In genomic region chr8:22266809-22267208, GRCm38 (mm10) we compare ENCODE assay signal across 20 mouse cellular contexts. TPM values are rescaled to one million over a fixed set of nuclear protein-coding genes. Genes with fewer than 3 reads are reported as not detected.
"Had no signal": no experiment of that assay in that cellular context is flagged by ENCODE, and none has a peak within 500 bp of the region (broad histone marks: within the 10 kb centered on the region; RNA-seq: fewer than 3 reads in every experiment).

No protein-coding gene starts in this region.

- H3K27ac ChIP-seq: kidney, postnatal 0 days; limb, embryonic 15.5 days; liver, embryonic 14.5 days; midbrain, embryonic 13.5 days; neural tube, embryonic 12.5 days; stomach, embryonic 15.5 days had no signal

- ATAC-seq: midbrain, embryonic 13.5 days had no signal

- H3K27me3 ChIP-seq: limb, embryonic 15.5 days; midbrain, embryonic 13.5 days; neural tube, embryonic 12.5 days; stomach, embryonic 15.5 days had no signal

- H3K4me3 ChIP-seq: limb, embryonic 15.5 days; midbrain, embryonic 13.5 days; neural tube, embryonic 12.5 days; stomach, embryonic 15.5 days had no signal

- H3K4me1 ChIP-seq: midbrain, embryonic 13.5 days; neural tube, embryonic 12.5 days; stomach, embryonic 15.5 days had no signal

- H3K4me2 ChIP-seq: limb, embryonic 15.5 days; midbrain, embryonic 13.5 days; neural tube, embryonic 12.5 days; stomach, embryonic 15.5 days had no signal

- H3K9ac ChIP-seq: limb, embryonic 15.5 days; liver, embryonic 14.5 days; midbrain, embryonic 13.5 days; neural tube, embryonic 12.5 days; stomach, embryonic 15.5 days had no signal

- DNase-seq: kidney, adult 11 months; kidney, adult 9 months; kidney, postnatal 36 days; layer of hippocampus, adult 9-11 months; layer of hippocampus, postnatal 36 days; lung, postnatal 14 days; thymus, adult 2 months; thymus, postnatal 25 days had no signal

- H3K9me3 ChIP-seq: limb, embryonic 15.5 days; midbrain, embryonic 13.5 days; neural tube, embryonic 12.5 days; stomach, embryonic 15.5 days had no signal

- H3K36me3 ChIP-seq: limb, embryonic 15.5 days; midbrain, embryonic 13.5 days; neural tube, embryonic 12.5 days; stomach, embryonic 15.5 days had no signal

RNA-seq across cellular contexts. Expression of gene Tpte, which starts 16.4 kb away (rescaled TPM):
- total RNA-seq: layer of hippocampus, adult 18-20 months; layer of hippocampus, postnatal 36 days; left cerebral cortex, adult 8-10 months; left cerebral cortex, postnatal 25 days; neutrophil, adult 5-6 weeks had no signal
- polyA plus RNA-seq: kidney, postnatal 0 days; limb, embryonic 11.5 days; limb, embryonic 15.5 days; liver, embryonic 14.5 days; midbrain, embryonic 13.5 days; neural tube, embryonic 12.5 days; spleen, adult 2 months; stomach, embryonic 15.5 days; thymus, adult 2 months had no signal
